Mouse (Mus musculus): Measurements from ENCODE around the gene Ube2h. TPM values are rescaled to one million over a fixed set of nuclear protein-coding genes. Genes with fewer than 3 reads are reported as not detected.

Ube2h gene
- total RNA-seq, 2 experiments from 2014 or later, result 6.0 to 8.7 TPM

- 0 out of 2 replicates have a peak, but pooled peaks have one; percentile 20 for ATAC-seq (replicated peaks; ENCODE audit: low FRiP score, low TSS enrichment, poor library complexity, severe bottlenecking)
These were observed 130.5 kb downstream of the Ube2h start for GRCm38 (mm10) chr6:30173551-30174460.

- ATAC-seq (replicated peaks; ENCODE audit: low FRiP score, low TSS enrichment, poor library complexity, severe bottlenecking), result no peak; the same call in 1 of the 2 replicates
These were observed 131.4 kb downstream of the Ube2h start for GRCm38 (mm10) chr6:30172820-30173550.

DNA sequence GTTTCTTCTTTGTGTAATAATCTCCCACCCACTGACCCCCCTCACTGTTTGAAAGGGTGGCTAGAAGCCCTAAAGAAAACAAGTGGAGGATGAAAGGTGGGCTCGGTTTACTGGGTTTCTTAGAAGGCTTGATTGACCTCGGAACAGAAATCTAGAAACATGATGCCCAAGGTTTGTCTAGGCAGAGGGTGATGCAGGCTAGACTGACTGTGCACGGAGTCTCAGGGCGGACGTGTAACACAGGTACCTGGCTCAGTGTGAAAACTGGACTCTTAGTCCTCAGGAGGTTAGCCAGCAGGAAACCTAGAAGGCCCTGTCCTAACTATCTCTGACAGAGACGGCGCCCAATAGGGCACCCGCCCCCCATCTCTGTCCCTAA, 131.9 kb downstream of the Ube2h start:
- no peak for ATAC-seq (replicated peaks; ENCODE audit: low FRiP score, low TSS enrichment, poor library complexity, severe bottlenecking)

GRCm38 (mm10) chr6:30171967-30172366, 132.4 kb downstream of the Ube2h start:
- no peak for ATAC-seq (replicated peaks; ENCODE audit: low FRiP score, low TSS enrichment, poor library complexity, severe bottlenecking)

DNA sequence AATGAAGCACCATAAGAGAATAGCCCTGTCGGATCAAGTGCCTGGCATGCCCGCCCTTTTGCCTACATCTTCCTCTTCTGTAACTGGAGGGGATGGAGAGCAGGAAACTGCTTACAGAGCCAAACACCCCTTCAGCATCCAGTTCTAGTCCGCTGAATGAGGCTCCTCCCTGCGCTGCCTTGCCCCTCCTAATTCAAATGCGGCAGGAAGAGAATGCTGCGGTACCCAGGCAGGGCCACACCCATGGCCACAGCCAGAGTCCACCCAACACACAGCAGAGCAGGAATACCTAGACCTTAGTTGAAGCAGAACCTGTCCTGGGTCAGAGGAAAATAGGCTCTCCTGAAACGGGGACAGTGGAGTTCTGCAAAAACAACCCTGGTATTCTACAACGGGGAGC, 133.1 kb downstream of the Ube2h start:
- ATAC-seq (replicated peaks; ENCODE audit: low FRiP score, low TSS enrichment, poor library complexity, severe bottlenecking), result no peak

- ATAC-seq (replicated peaks; ENCODE audit: low FRiP score, low TSS enrichment, poor library complexity, severe bottlenecking), result no peak
These were observed 135.2 kb downstream of the Ube2h start for GRCm38 (mm10) chr6:30169148-30169547.

GRCm38 (mm10) chr6:30168275-30168674, 136.1 kb downstream of the Ube2h start:
- ATAC-seq (replicated peaks; ENCODE audit: low FRiP score, low TSS enrichment, poor library complexity, severe bottlenecking), result no peak

DNA sequence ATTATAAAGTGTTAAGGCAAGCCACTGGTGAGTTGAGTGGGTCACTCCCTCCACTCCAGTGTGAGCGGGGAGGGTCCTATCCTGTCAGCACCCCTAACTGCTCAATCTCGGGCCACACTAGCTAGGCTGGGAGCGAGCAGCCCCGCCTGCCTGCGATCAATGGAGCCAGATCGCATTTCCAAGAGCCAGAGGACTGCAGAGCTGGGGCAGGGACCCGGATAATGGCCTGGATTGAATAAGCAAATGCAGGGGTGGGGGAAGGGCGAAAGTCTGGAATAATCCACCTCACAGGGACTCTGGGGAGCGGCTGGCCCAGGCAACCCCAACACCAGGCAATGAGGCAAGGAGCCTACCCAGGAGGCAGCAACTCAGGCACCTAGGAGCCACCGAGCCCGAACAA, 137.1 kb downstream of the Ube2h start:
- ATAC-seq (replicated peaks; ENCODE audit: low FRiP score, low TSS enrichment, poor library complexity, severe bottlenecking), result no peak

DNA sequence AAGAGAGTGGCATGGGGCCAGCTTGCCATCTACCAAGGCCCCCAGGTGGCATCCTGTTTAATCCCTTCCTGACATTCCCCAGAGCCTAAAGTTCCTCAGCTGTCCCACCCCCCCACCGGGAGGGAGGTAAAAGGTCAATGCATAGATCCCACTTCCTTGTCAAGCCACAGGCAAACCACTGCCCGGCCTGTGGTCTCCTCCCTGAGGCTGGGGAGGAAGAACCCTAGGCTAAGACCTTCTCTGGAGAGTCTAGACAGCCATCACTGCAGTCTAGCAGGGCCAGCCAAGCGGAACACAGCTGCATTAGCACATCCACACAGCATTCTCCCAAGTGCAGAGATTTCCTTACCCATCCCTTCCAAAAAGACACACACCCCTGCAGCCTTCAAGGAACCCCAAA, 138.0 kb downstream of the Ube2h start:
- no peak for ATAC-seq (replicated peaks; ENCODE audit: low FRiP score, low TSS enrichment, poor library complexity, severe bottlenecking)

GRCm38 (mm10) chr6:30162091-30162490, 142.2 kb downstream of the Ube2h start:
- ATAC-seq (replicated peaks; ENCODE audit: low FRiP score, low TSS enrichment, poor library complexity, severe bottlenecking), result no peak

GRCm38 (mm10) chr6:30161618-30162017, 142.7 kb downstream of the Ube2h start:
- ATAC-seq (replicated peaks; ENCODE audit: low FRiP score, low TSS enrichment, poor library complexity, severe bottlenecking), result no peak

Other genes with a start within 250 kb of the Ube2h start
- 28.3 and 46.1 TPM in 2 replicates for gene Zc3hc1, start 86.5 kb upstream of the Ube2h start, total RNA-seq (2014; fragmentation: Nextera tagmentation)
- 41.6 and 50.0 TPM in 2 replicates for gene Zc3hc1, start 86.5 kb upstream of the Ube2h start, total RNA-seq (2017)
- 27.3 and 29.0 TPM in 2 replicates for gene Klhdc10, start 97.3 kb upstream of the Ube2h start, total RNA-seq (2014; fragmentation: Nextera tagmentation)
- gene Klhdc10, start 97.3 kb upstream of the Ube2h start, total RNA-seq (2017), result 45.0 and 48.6 TPM in 2 replicates
- 51.7 and 62.6 TPM in 2 replicates for gene Tmem209, start 205.2 kb upstream of the Ube2h start, total RNA-seq (2014; fragmentation: Nextera tagmentation)
- 35.8 and 46.2 TPM in 2 replicates for gene Tmem209, start 205.2 kb upstream of the Ube2h start, total RNA-seq (2017)
- not detected in 2 replicates for gene Ssmem1, start 205.3 kb upstream of the Ube2h start, total RNA-seq (2014; fragmentation: Nextera tagmentation)
- not detected in 2 replicates for gene Ssmem1, start 205.3 kb upstream of the Ube2h start, total RNA-seq (2017)
- not detected in 2 replicates for gene Cpa2, start 237.0 kb upstream of the Ube2h start, total RNA-seq (2014; fragmentation: Nextera tagmentation)
- not detected in 2 replicates for gene Cpa2, start 237.0 kb upstream of the Ube2h start, total RNA-seq (2017)